Mouse (Mus musculus) liver, adult 2 months (tissue): Measurements from ENCODE around the gene Mapk11.

Experiments
- CTCF ChIP-seq: fragments of 200-500 bp; IDR thresholded peaks from 2 replicates; pipeline ENCODE4 v1.5.1; 2011; ENCODE audit warnings: low read depth, low read length, control low read depth
- POLR2A ChIP-seq: fragments of 200-500 bp; IDR thresholded peaks from 2 replicates; pipeline ENCODE4 v1.6.1; 2011; ENCODE audit warnings: low read length, control low read depth; ENCODE audit not compliant: insufficient read depth; ENCODE audit errors: extremely low read depth

DNA sequence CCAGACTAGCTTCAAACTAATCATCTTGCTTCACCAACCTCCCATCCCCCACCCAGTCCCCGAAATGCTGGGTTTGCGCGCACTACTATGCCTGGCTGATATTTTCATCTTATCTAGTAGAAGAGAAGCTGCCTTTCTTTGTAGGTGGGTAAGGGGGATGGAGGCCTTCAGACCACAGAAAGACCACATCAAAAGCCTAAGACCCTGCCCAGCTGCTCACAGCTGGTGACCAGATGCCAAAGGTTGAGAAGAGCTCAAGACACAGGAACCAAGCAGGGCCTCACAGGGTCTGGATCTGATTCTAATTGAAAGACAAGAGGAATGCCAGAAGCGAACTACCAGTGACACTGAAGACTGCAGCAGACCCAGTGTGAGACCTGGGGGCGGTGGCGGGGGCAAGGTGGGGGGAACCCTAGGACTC, 45.8 kb upstream of the Mapk11 start:
- TF ChIP-seq CTCF: no peak
- TF ChIP-seq POLR2A: no peak
